Mouse (Mus musculus): ENCODE measurements around the gene Clstn1.
"Not testable (repeated sequence)": the region's sequence is repeated elsewhere in the genome, so short reads cannot be mapped to it uniquely, and the experiment has no call there.

The Clstn1 gene

DNA sequence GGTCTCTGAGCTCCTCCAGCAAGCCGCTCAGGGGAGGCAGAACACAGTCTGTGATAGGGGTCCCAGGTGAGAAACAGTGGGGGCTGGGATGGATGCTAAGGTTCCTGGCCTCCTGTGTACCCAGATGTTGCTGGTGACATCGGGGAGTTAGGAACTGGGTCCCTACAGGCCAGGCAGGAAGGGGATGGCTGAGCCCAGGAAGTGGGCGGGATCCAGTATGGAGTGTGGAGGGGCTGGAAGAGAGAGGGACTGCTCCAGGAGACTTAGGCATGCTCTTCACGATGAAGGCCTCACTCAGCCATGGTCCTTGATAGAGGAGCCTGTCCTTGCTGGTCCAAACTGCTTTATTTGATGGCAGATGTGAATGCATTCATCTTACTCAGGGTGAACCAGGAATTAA, 13.9 kb downstream of the Clstn1 start:
- no peak for DNase-seq (ENCODE audit: low read depth)

DNA sequence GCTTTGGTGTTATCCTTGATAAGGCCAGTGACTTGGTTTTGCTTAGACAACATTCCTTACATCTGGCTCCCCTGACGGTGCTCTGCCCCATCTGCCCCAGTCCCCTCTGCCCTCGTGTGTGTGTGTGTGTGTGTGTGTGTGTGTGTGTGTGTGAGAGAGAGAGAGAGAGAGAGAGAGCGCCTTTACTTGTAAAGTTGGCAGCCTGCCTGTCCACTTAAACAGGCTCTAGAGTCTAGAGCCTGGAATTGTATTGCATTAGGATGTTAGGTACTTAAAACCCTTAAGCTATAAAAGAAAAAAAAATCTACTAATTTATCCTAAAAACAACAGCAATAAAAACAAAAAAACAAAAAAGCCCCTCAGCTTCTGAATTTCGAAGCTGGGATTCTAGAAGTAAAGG, 15.2 kb downstream of the Clstn1 start:
- no peak for DNase-seq (ENCODE audit: low read depth)

- no peak for DNase-seq (ENCODE audit: low read depth)
These were observed 16.0 kb downstream of the Clstn1 start for GRCm38 (mm10) chr4:149602236-149602635.

- DNase-seq (ENCODE audit: low read depth), result no peak
These were observed 17.6 kb downstream of the Clstn1 start for GRCm38 (mm10) chr4:149603860-149604259.

DNA sequence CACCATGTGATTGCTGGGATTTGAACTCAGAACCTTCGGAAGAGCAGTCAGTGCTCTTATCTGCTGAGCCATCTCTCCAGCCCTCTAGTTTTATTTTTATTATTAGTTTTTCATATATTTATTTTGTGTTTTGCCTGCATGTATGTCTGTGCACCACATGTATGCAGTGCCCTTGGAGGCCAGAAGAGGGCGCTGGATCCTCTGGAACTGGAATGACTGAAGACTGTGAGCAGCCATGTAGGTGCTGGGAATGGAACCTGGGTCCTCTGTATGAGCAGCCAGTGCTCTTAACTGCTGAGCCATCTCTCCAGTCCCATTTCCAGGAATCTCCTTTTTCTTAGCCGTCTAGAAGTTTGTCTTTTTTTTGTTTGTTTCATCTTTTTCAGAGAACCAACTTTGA, 18.2 kb downstream of the Clstn1 start:
- no peak for DNase-seq (ENCODE audit: low read depth)

GRCm38 (mm10) chr4:149606056-149606455, 19.8 kb downstream of the Clstn1 start:
- no peak for DNase-seq (ENCODE audit: low read depth)

- no peak for DNase-seq (ENCODE audit: low read depth)
These were observed 20.6 kb downstream of the Clstn1 start for GRCm38 (mm10) chr4:149606766-149607358.

DNA sequence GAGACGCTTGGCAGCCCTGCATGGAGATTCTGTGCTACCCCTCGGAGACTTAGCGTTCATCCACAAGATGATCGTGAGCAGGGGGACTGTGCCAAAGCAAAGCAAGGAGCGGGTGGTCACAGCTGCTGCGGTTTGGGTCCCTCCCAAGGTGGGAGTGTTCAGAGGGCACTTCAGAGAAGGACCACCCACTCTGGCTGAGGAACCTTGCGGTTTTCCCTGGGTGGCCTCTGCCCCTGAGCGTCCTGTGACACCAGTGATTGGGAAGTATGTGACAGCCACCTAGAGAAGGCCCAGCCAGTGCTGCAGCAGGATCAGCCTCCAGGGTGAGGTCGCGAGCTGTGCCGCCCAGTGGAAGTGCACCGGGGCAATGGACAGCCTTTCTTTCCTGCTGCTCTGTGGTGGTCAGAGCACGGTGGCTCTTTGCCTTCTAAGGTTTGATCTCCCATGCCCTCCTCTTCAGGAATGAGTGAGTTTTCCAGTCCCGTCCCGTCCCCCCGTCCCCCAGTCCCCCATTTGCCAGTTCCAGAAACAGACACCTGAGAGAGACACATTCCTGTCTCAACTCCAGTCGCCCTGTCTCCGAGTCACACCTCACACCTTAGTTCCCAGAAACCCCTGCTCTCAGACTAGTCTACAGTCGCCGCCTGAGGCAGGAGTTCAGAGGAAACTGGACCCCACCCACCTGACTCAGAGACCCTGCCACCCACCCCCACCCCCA, 21.5 kb downstream of the Clstn1 start:
- DNase-seq (ENCODE audit: low read depth), result no peak

GRCm38 (mm10) chr4:149608309-149608638, 22.0 kb downstream of the Clstn1 start:
- DNase-seq (ENCODE audit: low read depth), result no peak

DNA sequence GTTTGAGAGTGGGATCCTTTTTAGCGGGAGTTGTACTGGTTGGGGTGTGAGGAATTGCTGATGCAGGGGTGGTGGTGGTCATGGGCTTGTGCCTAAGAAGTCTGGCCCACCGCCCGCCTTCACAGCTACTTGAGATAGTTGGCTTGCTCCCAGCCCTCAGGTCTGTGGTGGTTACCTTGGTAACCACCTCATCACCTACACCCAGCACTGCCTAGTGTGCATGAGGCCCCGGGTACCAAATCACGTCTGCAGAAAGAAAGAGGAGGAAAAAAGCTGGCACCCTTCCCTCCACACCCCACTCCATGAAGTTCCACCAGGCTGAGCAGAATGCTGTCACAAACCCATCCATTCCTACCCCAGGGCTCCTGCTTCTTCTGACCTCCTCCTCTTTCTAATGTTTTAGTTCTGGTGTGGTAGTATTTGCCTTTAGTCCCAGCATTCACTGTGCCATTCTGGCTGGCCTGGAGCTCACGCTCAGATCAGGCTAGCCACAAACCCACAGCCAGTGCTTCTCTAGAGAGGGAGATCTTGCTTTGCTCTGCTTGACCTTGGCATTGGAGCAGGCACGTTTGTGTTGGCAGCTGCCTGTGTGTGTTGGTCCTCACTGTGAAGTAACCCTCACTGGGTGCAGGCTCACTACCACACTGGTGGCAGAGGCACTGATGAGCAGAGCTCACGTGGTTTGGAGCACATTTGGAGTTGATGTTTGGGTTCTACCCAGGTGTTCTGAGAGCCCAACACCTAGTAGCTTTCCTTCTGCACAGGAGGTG, 23.2 kb downstream of the Clstn1 start:
- DNase-seq (ENCODE audit: low read depth), result no peak

GRCm38 (mm10) chr4:149611376-149612044, 25.2 kb downstream of the Clstn1 start:
- DNase-seq (ENCODE audit: low read depth), result peak; percentile 81

DNA sequence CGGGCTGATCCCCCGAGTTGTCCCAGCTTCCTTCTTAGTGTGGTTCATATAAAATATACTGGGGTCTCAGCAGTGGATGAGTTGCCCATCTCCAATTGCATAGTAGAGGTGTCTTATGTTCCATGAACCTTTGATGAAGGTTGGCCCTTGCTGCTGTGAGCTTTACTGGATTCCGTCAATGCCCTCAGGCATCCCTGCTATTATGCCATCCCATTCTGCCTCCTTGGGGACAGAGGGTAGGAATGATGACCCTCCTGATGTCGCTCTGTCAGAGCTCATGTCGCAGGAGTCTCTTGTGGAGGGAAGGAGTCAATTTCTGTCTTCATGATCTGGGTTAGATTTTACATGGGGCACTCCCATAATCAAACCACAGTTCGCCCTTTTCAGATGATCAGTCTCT, 27.2 kb downstream of the Clstn1 start:
- not testable (repeated sequence) for DNase-seq (ENCODE audit: low read depth)

- peak; percentile 15 for DNase-seq (ENCODE audit: low read depth)
These were observed 28.6 kb downstream of the Clstn1 start for GRCm38 (mm10) chr4:149614869-149615268.

GRCm38 (mm10) chr4:149616999-149617398, 30.7 kb downstream of the Clstn1 start:
- DNase-seq (ENCODE audit: low read depth), result not testable (repeated sequence)

DNA sequence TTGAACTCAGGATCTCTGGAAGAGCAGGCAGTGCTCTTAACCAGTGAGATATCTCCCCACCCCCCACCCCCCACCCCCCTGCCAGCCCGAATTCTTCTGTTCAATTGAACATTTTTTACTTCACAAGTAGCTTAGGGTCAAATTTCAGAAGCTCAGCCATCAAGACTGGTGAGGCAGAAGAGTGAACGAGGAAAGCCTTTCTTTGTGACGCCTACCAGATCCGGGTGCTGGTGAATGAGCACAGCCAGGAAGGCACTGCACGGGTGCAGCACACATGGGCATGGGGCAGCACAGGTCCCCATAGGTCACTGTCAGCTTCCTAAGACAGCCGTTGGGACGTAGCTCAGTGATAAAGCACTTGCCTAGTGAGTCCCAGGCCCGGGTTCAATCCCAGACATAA, 33.7 kb downstream of the Clstn1 start:
- no peak for DNase-seq (ENCODE audit: low read depth)

DNA sequence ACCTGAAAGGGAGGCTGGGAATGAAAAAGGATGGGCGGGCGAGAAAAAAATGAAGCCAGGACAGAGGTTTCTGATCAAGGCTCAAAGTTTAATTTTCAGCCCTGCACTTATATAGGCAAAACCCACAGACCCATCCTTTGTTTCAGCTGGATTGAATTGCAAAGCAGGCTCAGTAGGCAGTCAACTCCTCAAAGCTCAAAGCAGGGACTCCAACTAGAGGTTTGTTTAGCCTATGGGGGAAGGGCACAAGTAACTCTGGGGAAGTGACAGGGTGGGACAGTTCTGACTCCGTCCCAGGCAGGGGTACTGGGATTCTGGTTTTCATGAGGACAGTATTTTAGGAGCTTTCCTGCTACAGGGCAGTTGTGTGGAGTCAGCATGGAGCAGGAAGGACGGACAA, 35.0 kb downstream of the Clstn1 start:
- no peak for DNase-seq (ENCODE audit: low read depth)

- DNase-seq (ENCODE audit: low read depth), result no peak
These were observed 37.4 kb downstream of the Clstn1 start for GRCm38 (mm10) chr4:149623711-149624110.

- no peak for DNase-seq (ENCODE audit: low read depth)
These were observed 40.5 kb downstream of the Clstn1 start for GRCm38 (mm10) chr4:149626809-149627208.

GRCm38 (mm10) chr4:149628372-149628771, 42.1 kb downstream of the Clstn1 start:
- peak; percentile 80 for DNase-seq (ENCODE audit: low read depth)

GRCm38 (mm10) chr4:149628810-149629209, 42.5 kb downstream of the Clstn1 start:
- DNase-seq (ENCODE audit: low read depth), result no peak

- no peak for DNase-seq (ENCODE audit: low read depth)
These were observed 46.5 kb downstream of the Clstn1 start for GRCm38 (mm10) chr4:149632670-149633307.

DNA sequence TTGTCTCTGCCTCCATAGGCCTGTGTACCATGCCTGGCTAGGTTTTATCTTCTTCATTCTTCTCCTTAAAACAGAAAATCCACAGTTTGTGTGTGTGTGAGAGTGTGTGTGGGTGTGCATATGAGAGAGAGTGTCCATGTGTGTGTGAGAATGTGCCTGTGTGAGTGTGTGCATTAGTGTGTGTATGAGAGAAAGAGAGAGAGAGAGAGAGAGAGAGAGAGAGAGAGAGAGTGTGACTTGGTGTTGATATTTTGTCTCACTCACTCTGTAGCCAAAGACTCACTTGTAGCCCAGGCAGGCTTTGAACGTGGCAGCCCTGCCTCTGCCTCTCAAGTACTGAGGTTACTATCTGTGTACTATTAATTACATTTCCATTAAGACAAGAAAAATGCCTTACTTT, 47.9 kb downstream of the Clstn1 start:
- no peak for DNase-seq (ENCODE audit: low read depth)
